Mouse (Mus musculus) left cerebral cortex, postnatal 4 days (tissue): ENCODE data around the gene Arhgap6. TPM values are rescaled to one million over a fixed set of nuclear protein-coding genes. Genes with fewer than 3 reads are reported as not detected.

Experiments
- DNase-seq: peaks from one replicate; pipeline ENCODE4 v3.0.0-alpha.2; 2022
- intact Hi-C: fragments of 180-260 bp; cut with DNase I; formaldehyde crosslinking; loops from one replicate; pipeline ENCODE4 v1.15.1; 2025
- total RNA-seq, 2 experiments: library from RNA; stranded (reverse); gene quantifications; 2 replicates each; pipeline ENCODE4 v1.2.3; 2021

Arhgap6 gene
- total RNA-seq, 2 experiments from 2014 or later: 3.0 to 3.3 TPM

- DNase-seq: no peak
- intact Hi-C loops: no loop called here
Measured at GRCm38 (mm10) chrX:169106048-169106622, 311.2 kb downstream of the Arhgap6 start.

- DNase-seq: no peak
- intact Hi-C loops: no loop called here
Measured at GRCm38 (mm10) chrX:169107372-169107771, 312.5 kb downstream of the Arhgap6 start.

- DNase-seq: no peak
- intact Hi-C loops: no loop called here
Measured at GRCm38 (mm10) chrX:169110031-169110430, 315.1 kb downstream of the Arhgap6 start.

GRCm38 (mm10) chrX:169112662-169113061, 317.8 kb downstream of the Arhgap6 start:
- intact Hi-C loops: no loop called here
- DNase-seq: peak; percentile 5

- DNase-seq: no peak
- intact Hi-C loops: no loop called here
Measured at GRCm38 (mm10) chrX:169123115-169123772, 328.3 kb downstream of the Arhgap6 start.

GRCm38 (mm10) chrX:169123773-169124151, 328.9 kb downstream of the Arhgap6 start:
- intact Hi-C loops: no loop called here
- no peak for DNase-seq

- DNase-seq: no peak
- intact Hi-C loops: no loop called here
Measured at GRCm38 (mm10) chrX:169139758-169140157, 344.9 kb downstream of the Arhgap6 start.

GRCm38 (mm10) chrX:169140467-169140866, 345.6 kb downstream of the Arhgap6 start:
- no peak for DNase-seq
- intact Hi-C loops: no loop called here

GRCm38 (mm10) chrX:169153805-169154204, 358.9 kb downstream of the Arhgap6 start:
- no peak for DNase-seq
- intact Hi-C loops: no loop called here

GRCm38 (mm10) chrX:169158385-169158784, 363.5 kb downstream of the Arhgap6 start:
- intact Hi-C loops: no loop called here
- DNase-seq: no peak

- intact Hi-C loops: no loop called here
Measured at GRCm38 (mm10) chrX:169170981-169171380, 376.1 kb downstream of the Arhgap6 start.

GRCm38 (mm10) chrX:169173796-169174195, 378.9 kb downstream of the Arhgap6 start:
- intact Hi-C loops: no loop called here
- DNase-seq: no peak

More at GRCm38 (mm10) chrX:169170981-169171380, 376.1 kb downstream of the Arhgap6 start:
- DNase-seq: no peak

- no peak for DNase-seq
- intact Hi-C loops: no loop called here
Measured at GRCm38 (mm10) chrX:169178634-169179033, 383.7 kb downstream of the Arhgap6 start.

GRCm38 (mm10) chrX:169187100-169187499, 392.2 kb downstream of the Arhgap6 start, which contains the start of gene Amelx:
TSS of gene Amelx (minus strand) at chrX:169187200.
- intact Hi-C loops: no loop called here
- DNase-seq: no peak

GRCm38 (mm10) chrX:169210019-169210418, 415.1 kb downstream of the Arhgap6 start:
- intact Hi-C loops: no loop called here
- DNase-seq: no peak

- no peak for DNase-seq
- intact Hi-C loops: no loop called here
Measured at GRCm38 (mm10) chrX:169220064-169220463, 425.2 kb downstream of the Arhgap6 start.

- intact Hi-C loops: no loop called here
- no peak for DNase-seq
Measured at GRCm38 (mm10) chrX:169222357-169223062, 427.6 kb downstream of the Arhgap6 start.

GRCm38 (mm10) chrX:169255915-169256314, 461.0 kb downstream of the Arhgap6 start:
- intact Hi-C loops: no loop called here
- no peak for DNase-seq

- no peak for DNase-seq
- intact Hi-C loops: no loop called here
Measured at GRCm38 (mm10) chrX:169256741-169257140, 461.8 kb downstream of the Arhgap6 start.

- intact Hi-C loops: no loop called here
- DNase-seq: no peak
Measured at GRCm38 (mm10) chrX:169261034-169261433, 466.1 kb downstream of the Arhgap6 start.

GRCm38 (mm10) chrX:169262212-169262611, 467.3 kb downstream of the Arhgap6 start:
- intact Hi-C loops: no loop called here
- DNase-seq: no peak
